Mouse (Mus musculus): ENCODE measurements around the gene Cenpq. TPM values are rescaled to one million over a fixed set of nuclear protein-coding genes. Genes with fewer than 3 reads are reported as not detected.

Cenpq gene
- total RNA-seq (2021) = 1 to 10 TPM; 4.3 to 4.7 TPM
- long read RNA-seq, experiment 1, transcript Cenpq-201 (9 exons, 1,942 nt) = major isoform, 6 of 6 reads
- long read RNA-seq, experiment 1, partial matches to known transcripts = 0 of 6 reads
- long read RNA-seq, experiment 1, other reads (novel, unspliced or antisense) = 0 of 6 reads
- long read RNA-seq, experiment 2, transcript Cenpq-201 (9 exons, 1,942 nt) = major isoform, 8 of 10 reads
- long read RNA-seq, experiment 2, partial matches to known transcripts = 1 of 10 reads
- long read RNA-seq, experiment 2, other reads (novel, unspliced or antisense) = 1 of 10 reads

DNA sequence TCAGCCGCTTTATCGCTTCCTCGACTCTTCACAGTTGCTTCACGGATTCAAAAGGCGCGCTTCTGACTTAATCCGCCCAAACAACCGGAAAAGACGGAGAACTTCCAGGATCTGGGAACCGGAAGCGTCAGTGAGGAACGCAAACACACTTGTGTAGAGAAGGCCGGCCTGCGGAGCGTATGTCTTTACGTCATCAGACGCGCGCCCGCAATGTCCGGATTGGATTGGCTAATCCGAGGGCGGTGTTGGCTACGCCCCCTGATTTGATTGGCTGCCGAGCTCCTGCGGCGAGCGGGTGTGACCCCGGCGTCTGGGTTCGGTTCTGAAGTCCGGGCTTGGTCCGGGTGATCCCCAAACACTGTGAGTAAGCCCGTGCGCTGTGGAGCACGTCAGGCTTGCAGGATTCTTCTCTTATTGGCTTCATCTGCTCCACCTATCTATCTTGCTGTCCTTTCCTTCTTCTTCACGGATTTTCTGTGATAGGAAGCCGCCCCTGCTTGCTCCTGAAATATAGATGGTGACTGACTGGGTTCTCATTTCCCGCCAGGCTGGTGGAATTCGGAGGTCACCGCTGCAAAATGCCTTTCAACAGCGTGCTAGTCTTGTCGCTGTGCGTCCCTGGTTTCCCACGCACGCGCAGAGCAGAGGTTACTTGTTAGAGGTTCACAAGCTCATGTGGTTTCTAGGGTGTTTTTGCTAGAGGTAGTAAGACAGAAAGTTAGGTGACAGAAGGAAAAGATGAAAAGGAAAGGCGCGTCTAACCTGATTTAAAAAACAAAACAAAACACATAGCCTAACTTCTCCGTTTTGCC is at the start of gene Cenpq, which contains the start of gene Mut:
Cenpq (minus strand) TSS at position 628 of the 812 bp plus-strand sequence.
Mut (plus strand) TSS at position 266 of the 812 bp plus-strand sequence.
- DNase-seq (ENCODE audit: low spot score in 2 of 2) = peak; percentile 99 to 100

DNA sequence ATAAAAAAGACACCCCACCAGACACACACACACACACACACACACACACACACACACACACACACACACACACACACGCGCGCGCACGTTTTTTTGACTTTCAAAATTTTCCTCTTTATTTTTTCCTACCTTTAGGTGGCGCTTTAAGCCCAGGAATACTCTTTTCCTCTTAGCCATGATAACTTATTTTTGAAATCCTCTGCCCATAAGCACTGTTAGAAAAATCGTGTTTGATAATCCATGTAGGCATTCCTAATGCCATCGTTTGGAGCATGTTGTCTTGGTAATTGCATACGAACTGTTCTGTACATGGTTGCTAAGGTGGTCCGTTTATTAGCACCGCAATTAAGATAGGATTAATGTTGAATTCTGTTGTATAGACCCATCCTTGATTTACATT is 43.1 kb upstream of the Cenpq start:
- peak in 1 of 2 experiments; percentile 24 for DNase-seq (ENCODE audit: low spot score in 2 of 2)

- no peak for DNase-seq (ENCODE audit: low spot score in 2 of 2)
Measured at GRCm38 (mm10) chr17:40948518-40948917, 13.7 kb upstream of the Cenpq start.

DNA sequence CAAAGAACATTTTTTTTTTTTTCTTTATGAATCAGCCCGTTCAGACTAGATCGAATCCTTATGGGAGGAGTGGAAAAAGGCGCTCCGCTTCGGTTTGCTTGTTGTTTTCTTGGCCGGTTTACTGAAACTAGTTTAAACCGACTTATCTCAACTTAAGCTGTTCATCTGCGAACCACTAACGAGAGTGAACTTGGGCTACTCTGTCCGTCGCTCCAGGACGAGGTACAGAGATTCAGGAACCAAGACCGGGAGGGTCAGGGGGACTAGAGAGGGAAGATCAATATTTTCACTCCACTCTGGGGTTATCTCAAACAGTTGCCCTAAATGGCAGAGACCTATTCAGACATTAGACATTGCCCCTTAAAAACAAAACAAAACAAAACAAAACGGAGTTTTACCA is 862 bp downstream of the Cenpq start:
- no peak for DNase-seq (ENCODE audit: low spot score in 2 of 2)

DNA sequence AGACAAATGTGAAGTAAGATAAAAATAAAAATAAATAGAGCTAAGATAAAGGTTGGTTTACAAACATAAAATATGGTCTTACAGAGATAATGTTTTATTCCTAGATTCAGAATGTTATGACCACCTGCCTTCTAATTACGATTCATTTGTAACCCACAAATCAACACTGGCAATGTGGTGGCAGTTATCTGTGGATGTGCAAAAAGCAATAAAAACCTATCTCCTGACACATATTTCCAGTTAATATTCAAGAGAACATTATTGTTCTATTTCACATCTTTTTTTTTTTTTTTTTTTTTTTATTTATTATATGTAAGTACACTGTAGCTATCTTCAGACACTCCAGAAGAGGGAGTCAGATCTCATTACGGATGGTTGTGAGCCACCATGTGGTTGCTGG is 19.3 kb downstream of the Cenpq start:
- DNase-seq (ENCODE audit: low spot score in 2 of 2) = no peak

- no peak for DNase-seq (ENCODE audit: low spot score in 2 of 2)
Measured at GRCm38 (mm10) chr17:40914250-40914649, 20.6 kb downstream of the Cenpq start, which contains the start of gene Glyatl3. Gene Glyatl3, minus strand, starts transcription at chr17:40914350.

GRCm38 (mm10) chr17:40904721-40905154 is 30.1 kb downstream of the Cenpq start:
- DNase-seq (ENCODE audit: low spot score in 2 of 2) = no peak

DNA sequence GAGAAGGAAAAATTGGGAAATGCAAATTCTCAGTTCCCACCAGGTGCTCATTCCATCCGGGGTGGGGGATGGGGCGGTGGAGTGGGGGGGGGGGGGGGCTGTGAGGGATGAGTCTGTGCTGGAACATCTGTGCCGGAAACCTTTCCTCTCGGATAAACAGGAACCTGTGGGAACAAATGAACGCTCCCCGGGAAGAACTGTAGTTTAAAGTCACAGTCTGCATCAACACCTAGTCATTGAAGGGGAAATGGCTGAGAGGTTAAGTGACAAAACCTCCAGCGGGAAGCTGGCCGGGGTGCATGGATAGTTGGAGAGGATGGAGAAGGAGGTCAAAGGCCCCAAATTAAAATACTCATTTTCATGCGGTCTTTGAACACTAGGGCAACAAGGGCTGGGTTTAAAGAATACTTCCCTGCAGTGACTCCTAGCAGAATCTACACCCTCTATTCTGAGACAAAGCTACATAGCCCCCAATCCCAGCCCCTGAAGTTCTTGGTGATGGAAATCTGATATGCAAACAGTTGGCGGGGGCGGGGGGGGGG is 30.7 kb downstream of the Cenpq start:
- no peak for DNase-seq (ENCODE audit: low spot score in 2 of 2)

DNA sequence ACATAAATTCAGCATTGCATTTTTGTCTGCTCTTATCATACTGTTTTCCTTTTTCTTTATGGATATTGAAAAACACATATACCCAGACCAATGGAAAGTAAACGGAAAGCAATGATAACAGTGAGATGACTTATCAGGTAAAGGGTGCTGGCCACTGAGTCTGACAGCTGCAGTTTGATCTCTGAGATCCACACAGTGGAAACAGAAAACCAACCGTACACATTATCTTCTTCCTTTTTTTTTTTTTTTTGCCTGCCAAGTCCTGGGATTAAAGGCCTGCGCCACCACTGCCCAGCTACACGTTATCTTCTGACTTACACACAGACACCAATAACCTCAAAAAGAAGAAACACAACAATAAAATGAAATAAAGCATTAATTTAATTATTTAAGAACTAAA is 31.5 kb downstream of the Cenpq start:
- DNase-seq (ENCODE audit: low spot score in 2 of 2) = no peak

DNA sequence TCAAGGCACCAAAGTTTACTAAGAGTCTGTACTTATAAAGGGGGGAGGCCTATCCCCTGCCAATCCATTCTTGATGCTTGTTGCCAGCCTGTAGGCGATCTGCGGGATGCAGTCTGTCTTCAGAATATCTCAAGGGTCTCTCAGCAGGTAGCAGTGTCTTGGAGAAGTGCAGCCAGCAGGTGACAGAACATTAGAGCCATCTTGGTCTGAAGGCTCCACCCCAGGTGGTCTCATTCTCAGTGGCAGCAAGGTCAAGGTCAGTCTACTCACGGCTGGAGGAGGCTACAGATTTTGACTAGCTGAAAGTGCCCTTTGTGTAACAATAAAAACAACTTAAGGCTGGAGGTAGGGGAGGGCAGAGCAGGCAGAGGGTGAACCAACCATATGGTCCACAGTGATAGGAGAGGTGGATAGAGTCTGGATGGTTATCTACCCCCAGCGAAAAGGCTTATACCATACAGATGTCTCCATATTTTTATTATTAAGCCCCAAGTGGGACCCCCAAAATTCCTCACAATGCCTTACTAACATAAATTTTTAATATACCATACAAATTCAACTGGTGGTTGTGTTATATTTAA is 35.0 kb downstream of the Cenpq start:
- DNase-seq (ENCODE audit: low spot score in 2 of 2) = no peak

- peak in 1 of 2 experiments; percentile 46 for DNase-seq (ENCODE audit: low spot score in 2 of 2)
Measured at GRCm38 (mm10) chr17:40896863-40897262, 38.0 kb downstream of the Cenpq start.

GRCm38 (mm10) chr17:40887849-40888536 is 46.9 kb downstream of the Cenpq start:
- no peak for DNase-seq (ENCODE audit: low spot score in 2 of 2)

GRCm38 (mm10) chr17:40885155-40885554 is 49.7 kb downstream of the Cenpq start:
- no peak for DNase-seq (ENCODE audit: low spot score in 2 of 2)

DNA sequence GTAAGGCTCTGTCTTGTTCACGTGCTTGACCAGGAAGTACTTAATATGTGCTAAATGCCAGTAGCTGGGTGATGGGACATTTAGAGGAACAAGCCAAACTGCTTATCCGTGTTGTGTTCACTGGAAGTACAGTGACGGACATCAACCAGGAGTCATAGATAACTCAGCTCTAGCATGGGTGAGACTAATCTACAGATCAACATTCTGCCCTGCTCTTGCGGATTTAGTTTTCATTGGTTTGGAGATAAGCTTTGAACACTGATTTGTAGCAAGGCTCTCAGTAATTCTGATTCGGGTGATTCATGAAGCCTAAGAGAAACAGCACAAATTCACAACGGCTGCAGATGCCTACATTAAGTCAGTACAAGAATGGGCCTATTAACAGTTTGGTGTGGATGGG is 52.7 kb downstream of the Cenpq start:
- no peak for DNase-seq (ENCODE audit: low spot score in 2 of 2)

GRCm38 (mm10) chr17:40879924-40880691 is 54.7 kb downstream of the Cenpq start, which contains the start of gene 9130008F23Rik:
Gene 9130008F23Rik, minus strand, starts transcription at chr17:40880559.
- DNase-seq (ENCODE audit: low spot score in 2 of 2) = peak in 1 of 2 experiments; percentile 11

- DNase-seq (ENCODE audit: low spot score in 2 of 2) = no peak
Measured at GRCm38 (mm10) chr17:40879528-40879923, 55.3 kb downstream of the Cenpq start.

DNA sequence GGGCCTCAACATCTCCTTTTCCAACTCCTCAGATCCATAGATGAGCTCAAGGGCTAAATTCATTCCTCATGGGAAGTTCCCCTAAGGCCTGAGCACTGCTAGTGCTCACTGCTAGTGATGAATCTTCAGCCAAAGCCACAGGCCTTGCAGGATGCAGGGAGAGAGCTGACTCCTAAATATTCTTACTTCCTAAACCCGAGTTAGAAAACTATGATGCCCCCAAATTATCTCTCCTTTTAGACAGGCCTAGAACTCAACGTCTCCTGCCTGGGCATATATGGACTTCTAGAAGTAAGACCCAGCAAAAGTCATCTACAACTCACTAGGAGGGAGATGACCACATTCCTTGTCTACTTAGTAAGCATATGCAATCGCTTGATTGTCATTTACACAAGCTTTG is 57.1 kb downstream of the Cenpq start:
- DNase-seq (ENCODE audit: low spot score in 2 of 2) = no peak

DNA sequence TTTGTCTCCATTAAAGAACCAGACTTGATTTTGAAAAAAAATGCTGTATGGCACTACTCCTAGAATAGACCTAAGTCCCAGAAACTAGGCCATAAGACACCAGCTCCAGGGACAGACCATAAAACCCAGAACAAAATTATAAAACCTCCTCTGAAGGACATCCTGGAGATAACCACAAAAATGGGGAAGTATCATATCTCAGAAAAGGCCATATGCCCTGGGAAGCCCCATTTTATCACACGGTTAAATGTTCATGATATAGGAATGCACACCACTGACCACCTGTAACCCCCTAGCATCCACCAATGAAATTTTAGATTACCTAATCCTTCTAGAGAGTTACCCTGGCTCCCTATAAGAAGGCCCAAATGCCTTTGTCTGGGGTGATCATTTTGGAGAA is 59.3 kb downstream of the Cenpq start:
- no peak for DNase-seq (ENCODE audit: low spot score in 2 of 2)

DNA sequence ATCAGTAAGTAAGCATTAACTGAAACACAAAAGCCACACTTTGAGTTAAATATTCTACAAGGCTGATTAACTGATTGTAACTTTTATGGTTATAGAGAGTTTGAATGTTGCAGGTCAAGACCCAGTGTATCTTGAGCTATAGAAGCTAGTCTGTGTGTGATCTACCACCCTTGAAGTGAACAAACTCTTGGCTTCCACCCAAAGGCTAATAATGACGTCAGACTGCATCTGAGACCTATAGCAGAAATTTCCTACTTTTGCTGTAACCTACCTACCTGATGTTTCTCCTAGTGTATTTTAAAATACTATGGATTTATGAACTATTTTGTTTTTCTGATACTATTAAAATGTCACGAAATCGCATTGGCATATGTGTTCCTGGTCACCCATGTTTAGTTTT is 60.1 kb downstream of the Cenpq start:
- DNase-seq (ENCODE audit: low spot score in 2 of 2) = no peak

DNA sequence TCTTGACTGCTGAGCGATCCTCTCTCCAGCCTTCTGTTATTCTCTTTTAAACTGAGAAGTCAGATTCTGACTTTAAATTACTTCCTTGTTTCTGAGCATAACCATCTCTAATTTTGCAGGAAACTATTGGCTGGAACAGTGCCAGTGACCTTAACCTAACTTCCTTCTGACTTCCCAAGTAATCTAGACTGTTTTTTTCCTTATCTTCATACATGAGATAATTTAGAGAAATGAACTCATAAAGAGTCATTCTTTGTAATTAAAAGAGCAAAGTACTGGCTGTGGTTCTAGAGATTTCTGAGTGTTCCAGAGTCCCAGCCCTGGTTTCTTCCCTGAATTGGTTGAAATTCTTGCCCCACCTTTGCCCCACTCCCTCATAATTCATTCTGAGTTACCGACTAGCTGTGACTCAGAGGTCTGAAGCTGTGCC is 61.2 kb downstream of the Cenpq start:
- no peak for DNase-seq (ENCODE audit: low spot score in 2 of 2)

Data from layer of hippocampus, postnatal 14 days (tissue).